Mouse (Mus musculus) heart, postnatal 0 days (tissue): ENCODE results near the gene Fgf18.

ENCODE experiments used
- CTCF ChIP-seq: IDR thresholded peaks from 2 replicates; pipeline ENCODE4 v1.5.1; 2016; ENCODE audit warnings: antibody characterized with exemption, control low read depth, low read depth
- EP300 ChIP-seq: IDR thresholded peaks from 2 replicates; pipeline ENCODE4 v1.6.1; 2016; ENCODE audit warnings: antibody characterized with exemption, low read depth

GRCm38 (mm10) chr11:33070520-33070919, 76.7 kb downstream of the Fgf18 start:
- TF ChIP-seq CTCF (no peak), EP300 (no peak)
